Mouse (Mus musculus) kidney, adult 2 months (tissue): ENCODE measurements around the gene Allc.

Source experiments
- CTCF ChIP-seq: fragments of 200-500 bp; conservative IDR thresholded peaks from 2 replicates; pipeline ENCODE4 v1.5.1; 2011; ENCODE audit warnings: low read depth, mild to moderate bottlenecking, control low read depth, low read length, moderate library complexity, mixed read lengths; ENCODE audit not compliant: insufficient read depth, insufficient read length
- POLR2A ChIP-seq: fragments of 200-500 bp; IDR thresholded peaks from one replicate; pipeline ENCODE4 v1.6.1; 2011; ENCODE audit warnings: low read depth, low read length, control low read depth

DNA sequence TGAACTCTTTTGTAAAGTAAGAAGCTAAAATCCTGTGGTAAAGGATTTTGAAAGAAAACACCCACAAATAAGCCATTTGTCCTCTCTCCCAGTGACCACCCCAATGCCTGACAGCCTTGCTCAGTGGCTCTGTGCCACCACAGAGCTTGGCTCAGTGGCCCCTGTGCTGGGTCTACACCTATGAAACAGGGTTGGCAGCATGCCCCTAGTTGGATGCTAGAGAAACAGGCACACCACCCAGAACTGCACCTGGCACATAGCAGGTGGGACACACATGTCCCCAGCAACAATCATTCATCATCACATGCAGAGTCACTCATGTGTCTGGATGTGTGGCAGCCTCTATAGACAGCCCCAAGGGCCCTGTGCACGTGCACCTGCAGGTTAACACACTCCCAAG lies 21.2 kb upstream of the Allc start:
- no peak for TF ChIP-seq POLR2A
- TF ChIP-seq CTCF, result no peak
